Mouse (Mus musculus) liver, adult 2 months (tissue): Measurements from ENCODE around the gene Iqcb1.

Experiments
- CTCF ChIP-seq: fragments of 200-500 bp; IDR thresholded peaks from 2 replicates; pipeline ENCODE4 v1.5.1; 2011; ENCODE audit warnings: low read depth, low read length, control low read depth
- POLR2A ChIP-seq: fragments of 200-500 bp; IDR thresholded peaks from 2 replicates; pipeline ENCODE4 v1.6.1; 2011; ENCODE audit warnings: low read length, control low read depth; ENCODE audit not compliant: insufficient read depth; ENCODE audit errors: extremely low read depth

- no peak for TF ChIP-seq POLR2A
- TF ChIP-seq CTCF, result no peak
Observed at GRCm38 (mm10) chr16:36911909-36912308, 83.7 kb downstream of the Iqcb1 start.
